Mouse (Mus musculus): Measurements from ENCODE around the gene Ndrg2. TPM values are rescaled to one million over a fixed set of nuclear protein-coding genes. Genes with fewer than 3 reads are reported as not detected.

Ndrg2 gene
- 47.0 TPM for polyA plus RNA-seq (2017; shearing (Covaris generic))

GRCm38 (mm10) chr14:51913960-51914762 lies at the start of gene Ndrg2:
Ndrg2 (minus strand) TSS chr14:51914158.

GRCm38 (mm10) chr14:51922571-51922865 lies 8.6 kb upstream of the Ndrg2 start, which contains the start of gene Rnase13:
Rnase13 (minus strand) TSS chr14:51922773.

GRCm38 (mm10) chr14:51918125-51918524 lies 4.2 kb upstream of the Ndrg2 start, which contains the start of gene Tppp2:
Tppp2 (plus strand) TSS chr14:51918425.

GRCm38 (mm10) chr14:51892191-51892939 lies 21.6 kb downstream of the Ndrg2 start, which contains the start of gene Slc39a2:
Slc39a2 (plus strand) TSS chr14:51892889.

GRCm38 (mm10) chr14:51884598-51885331 lies 29.2 kb downstream of the Ndrg2 start, which contains the start of gene Mettl17:
Mettl17 (plus strand) TSS chr14:51884842.

Other genes with a start within 250 kb of the Ndrg2 start
- not detected for gene Gm17079, start 218.7 kb downstream of the Ndrg2 start, polyA plus RNA-seq (2017; shearing (Covaris generic))
- not detected for gene Gm5800, start 197.0 kb downstream of the Ndrg2 start, polyA plus RNA-seq (2017; shearing (Covaris generic))
- not detected for gene Ang4, start 140.6 kb downstream of the Ndrg2 start, polyA plus RNA-seq (2017; shearing (Covaris generic))
- gene AY358078, start 114.1 kb downstream of the Ndrg2 start, polyA plus RNA-seq (2017; shearing (Covaris generic)): not detected
- gene Ear6, start 60.5 kb downstream of the Ndrg2 start, polyA plus RNA-seq (2017; shearing (Covaris generic)): not detected
- gene Mettl17, start 29.3 kb downstream of the Ndrg2 start, polyA plus RNA-seq (2017; shearing (Covaris generic)): 110 TPM
- gene Slc39a2, start 21.3 kb downstream of the Ndrg2 start, polyA plus RNA-seq (2017; shearing (Covaris generic)): 0.46 TPM
- gene Tppp2, start 4.3 kb upstream of the Ndrg2 start, polyA plus RNA-seq (2017; shearing (Covaris generic)): not detected
- not detected for gene Rnase13, start 8.6 kb upstream of the Ndrg2 start, polyA plus RNA-seq (2017; shearing (Covaris generic))
- gene Arhgef40, start 70.6 kb upstream of the Ndrg2 start, polyA plus RNA-seq (2017; shearing (Covaris generic)): 1.3 TPM
- not detected for gene Tmem253, start 101.5 kb upstream of the Ndrg2 start, polyA plus RNA-seq (2017; shearing (Covaris generic))
- gene Zfp219, start 106.6 kb upstream of the Ndrg2 start, polyA plus RNA-seq (2017; shearing (Covaris generic)): 11.7 TPM
- 0.18 TPM for gene Olfr221, start 128.3 kb upstream of the Ndrg2 start, polyA plus RNA-seq (2017; shearing (Covaris generic))
- 513 TPM for gene Hnrnpc, start 189.9 kb upstream of the Ndrg2 start, polyA plus RNA-seq (2017; shearing (Covaris generic))
- 4.7 TPM for gene Rpgrip1, start 196.5 kb upstream of the Ndrg2 start, polyA plus RNA-seq (2017; shearing (Covaris generic))